Mouse (Mus musculus) heart, adult 2 months (tissue): ENCODE measurements around the gene Map4k2. TPM values are rescaled to one million over a fixed set of nuclear protein-coding genes. Genes with fewer than 3 reads are reported as not detected.

Experiments
- DNase-seq, 2 experiments: peaks; one replicate each; pipeline ENCODE4 v3.0.0; 2021
- H3K27ac ChIP-seq: fragments of 200-600 bp; 2 replicates; pipeline ENCODE4 v1.8.1; 2022
- H3K27me3 ChIP-seq: fragments of 200-500 bp; 2 replicates; pipeline ENCODE4 v1.6.1; 2012; ENCODE audit warnings: mild to moderate bottlenecking, low read length, inconsistent platforms, mixed read lengths; ENCODE audit not compliant: control insufficient read depth, insufficient read depth
- H3K36me3 ChIP-seq: fragments of 200-500 bp; 2 replicates; pipeline ENCODE4 v1.6.1; 2012; ENCODE audit warnings: low read length, inconsistent platforms; ENCODE audit not compliant: control insufficient read depth, insufficient read depth
- H3K4me1 ChIP-seq: fragments of 200-500 bp; 2 replicates; pipeline ENCODE4 v1.6.1; 2011; ENCODE audit warnings: low read length; ENCODE audit not compliant: control insufficient read depth, insufficient read depth
- H3K4me3 ChIP-seq: fragments of 200-600 bp; 2 replicates; pipeline ENCODE4 v1.8.1; 2022
- H3K79me2 ChIP-seq: fragments of 200-500 bp; replicated peaks from 2 replicates; pipeline ENCODE4 v1.6.1; 2012; ENCODE audit warnings: mild to moderate bottlenecking, inconsistent platforms, low read length, moderate library complexity, mixed read lengths; ENCODE audit not compliant: control insufficient read depth, insufficient read depth
- H3K9ac ChIP-seq: fragments of 200-500 bp; 2 replicates; pipeline ENCODE4 v1.6.1; 2012; ENCODE audit warnings: low read depth, mild to moderate bottlenecking, control low read depth, inconsistent platforms, low read length, mixed read lengths
- CTCF ChIP-seq: fragments of 200-600 bp; IDR thresholded peaks from 2 replicates; pipeline ENCODE4 v1.8.1; 2022; ENCODE audit warnings: antibody characterized with exemption, mild to moderate bottlenecking, moderate library complexity
- EP300 ChIP-seq: fragments of 200-500 bp; IDR thresholded peaks from 2 replicates; pipeline ENCODE4 v1.6.1; 2011; ENCODE audit warnings: low read depth, low read length, control low read depth; ENCODE audit not compliant: insufficient read depth
- POLR2A ChIP-seq: fragments of 200-500 bp; IDR thresholded peaks from 2 replicates; pipeline ENCODE4 v1.6.1; 2011; ENCODE audit warnings: mild to moderate bottlenecking, low read depth, low read length, control low read depth; ENCODE audit not compliant: insufficient read depth
- WGBS: fragments of 180-500 bp; shearing (Covaris S2); methylation state at CpG from one replicate; pipeline ENCODE4 v1.1.7; 2018; 5-methylcytosine and 5-hydroxymethylcytosine counted together
- intact Hi-C: fragments of 180-260 bp; cut with DNase I; formaldehyde crosslinking; loops from one replicate; pipeline ENCODE4 v1.15.1; 2025
- polyA plus RNA-seq: library from polyadenylated mRNA; depleted of rRNA; stranded (reverse); fragments of >200 nt; gene quantifications from 2 replicates; pipeline ENCODE4 v1.2.3, GENCODE M21; 2012
- total RNA-seq, 2 experiments: library from RNA; stranded (reverse); gene quantifications; 2 replicates each; pipeline ENCODE4 v1.2.3; 2021

The Map4k2 gene
- total and polyA plus RNA-seq, 3 experiments: 36.1 to 88.9 (median 38.4) TPM

DNA sequence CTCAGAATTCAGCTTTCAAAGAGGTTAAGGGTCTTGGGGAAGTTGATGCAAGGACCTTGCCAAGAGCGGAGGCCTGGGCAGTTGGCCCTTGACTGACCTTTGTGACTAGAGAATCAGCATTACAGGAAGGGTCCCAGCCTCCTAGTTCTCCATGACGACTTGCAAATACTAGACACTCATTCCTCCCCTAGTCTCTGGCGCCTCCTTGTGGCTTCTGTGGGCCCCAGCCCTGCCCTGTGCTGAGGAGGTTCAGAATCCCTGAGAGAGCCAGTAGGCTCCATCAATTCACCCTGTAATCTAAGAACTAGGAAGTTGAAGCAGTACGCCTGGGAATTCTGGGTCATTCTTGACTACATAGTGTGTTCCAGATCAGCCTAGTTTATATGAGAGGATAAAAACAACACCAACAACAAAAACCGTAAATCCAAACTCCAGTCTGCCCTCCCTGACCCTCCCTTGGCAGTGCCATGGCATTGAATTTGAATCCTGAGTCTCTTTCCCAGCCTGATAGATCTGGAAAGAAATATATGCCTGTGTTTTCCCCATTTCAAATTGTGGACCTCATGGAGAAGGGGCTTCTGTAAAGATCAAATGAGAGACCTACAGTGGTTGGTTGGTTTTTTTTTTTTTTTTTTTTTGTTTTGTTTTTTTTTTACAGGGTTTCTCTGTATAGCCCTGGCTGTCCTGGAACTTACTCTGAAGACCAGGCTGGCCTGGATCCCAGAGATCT is 36.0 kb upstream of the Map4k2 start:
- peak overlapping the region; percentile 97 for H3K27ac ChIP-seq
- WGBS: 15% methylated on average over 5 of the region's 5 CpGs
- H3K27me3 ChIP-seq: no peaks in the 10 kb centered on the region
- H3K9ac ChIP-seq: no peak overlapping the region
- H3K36me3 ChIP-seq: peaks cover 12% of the 10 kb centered on the region
- H3K4me3 ChIP-seq: no peak overlapping the region
- TF ChIP-seq CTCF: no peak
- TF ChIP-seq EP300: peak; percentile 99
- 0 out of 2 replicates have a peak, but pooled peaks have one; percentile 9 for TF ChIP-seq POLR2A
- no peaks in the 10 kb centered on the region for H3K79me2 ChIP-seq
- intact Hi-C loops: loop anchor here (1.0 kb wide), 1 partner anchor 37 kb away; no protein-coding TSS in a partner anchor
- peaks cover 28% of the 10 kb centered on the region for H3K4me1 ChIP-seq
- DNase-seq: peak; percentile 89 to 93

DNA sequence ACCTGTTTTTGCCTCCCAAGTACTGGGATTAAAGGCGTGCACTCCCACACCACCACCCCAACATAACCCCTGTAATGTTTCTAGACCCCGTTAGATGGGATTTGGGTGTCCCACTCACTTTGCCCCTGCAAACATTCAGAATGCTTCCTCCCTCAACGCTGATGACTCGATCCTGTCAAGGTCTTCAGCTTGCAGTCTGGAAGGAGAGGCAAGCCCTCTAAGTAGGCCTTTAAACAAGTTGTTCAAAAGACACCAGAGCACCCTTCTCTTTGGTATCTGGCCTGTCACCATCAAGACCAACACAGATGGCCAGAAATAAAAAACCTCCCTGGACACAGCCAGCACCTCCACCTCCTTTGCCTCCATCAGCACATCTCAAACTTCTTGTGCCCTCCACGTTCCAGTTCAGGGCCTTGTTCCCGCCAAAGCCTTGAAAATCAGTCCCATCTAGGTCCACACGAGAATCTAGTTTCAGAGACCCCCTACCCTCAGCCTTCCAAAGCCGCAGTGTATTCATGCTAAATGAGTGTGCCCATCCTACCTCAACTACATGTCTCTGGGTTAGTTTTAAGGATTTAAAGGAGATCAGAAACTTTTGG is 35.3 kb upstream of the Map4k2 start:
- no peak for TF ChIP-seq POLR2A
- no peak for TF ChIP-seq CTCF
- TF ChIP-seq EP300: no peak
- DNase-seq: no peak
- 63% methylated on average over 8 of the region's 8 CpGs for WGBS
- H3K36me3 ChIP-seq: peaks cover 12% of the 10 kb centered on the region
- H3K9ac ChIP-seq: no peak overlapping the region
- intact Hi-C loops: no loop called here
- peaks cover 25% of the 10 kb centered on the region for H3K4me1 ChIP-seq
- peak overlapping the region; percentile 77 for H3K4me3 ChIP-seq
- H3K27ac ChIP-seq: peak overlapping the region; percentile 92
- H3K27me3 ChIP-seq: no peaks in the 10 kb centered on the region
- H3K79me2 ChIP-seq: no peaks in the 10 kb centered on the region

DNA sequence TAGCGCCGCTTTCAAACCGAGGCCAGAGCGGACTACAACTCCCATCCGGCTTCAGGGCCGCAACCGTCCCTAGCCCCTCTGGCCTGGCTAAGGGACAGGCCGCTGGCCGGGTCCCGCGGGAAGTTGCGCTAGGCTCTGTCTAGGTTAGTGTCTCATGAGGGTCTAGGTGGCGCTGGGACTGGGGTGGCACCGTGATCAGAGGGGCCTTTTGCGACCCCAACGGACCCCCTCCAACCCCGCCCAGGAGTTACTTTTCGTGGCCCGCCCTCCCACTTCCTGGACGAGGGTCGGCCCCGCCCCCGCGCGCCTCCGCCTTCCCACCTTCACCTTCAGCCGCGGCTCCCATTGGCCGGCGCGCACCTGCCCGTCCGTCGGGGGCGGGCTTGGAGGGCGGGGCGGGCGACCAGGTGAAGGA is 34.8 kb upstream of the Map4k2 start, which contains the start of gene Cdc42bpg:
TSS of gene Cdc42bpg (plus strand) at position 320 of the 415 bp plus-strand sequence.
- TF ChIP-seq CTCF (no peak), POLR2A (no peak), EP300 (no peak)
- intact Hi-C loops: no loop called here
- Histone ChIP-seq H3K79me2 (no peaks in the 10 kb centered on the region), H3K9ac (peak within 1 kb of the TSS; percentile 81), H3K36me3 (peaks cover 9% of the 10 kb centered on the region), H3K27me3 (no peaks in the 10 kb centered on the region), H3K27ac (peak within 1 kb of the TSS; percentile 92), H3K4me3 (peak within 1 kb of the TSS; percentile 77), H3K4me1 (peaks cover 20% of the 10 kb centered on the region)
- 7% methylated on average over 26 of the region's 38 CpGs for WGBS
- peak; percentile 92 for DNase-seq

DNA sequence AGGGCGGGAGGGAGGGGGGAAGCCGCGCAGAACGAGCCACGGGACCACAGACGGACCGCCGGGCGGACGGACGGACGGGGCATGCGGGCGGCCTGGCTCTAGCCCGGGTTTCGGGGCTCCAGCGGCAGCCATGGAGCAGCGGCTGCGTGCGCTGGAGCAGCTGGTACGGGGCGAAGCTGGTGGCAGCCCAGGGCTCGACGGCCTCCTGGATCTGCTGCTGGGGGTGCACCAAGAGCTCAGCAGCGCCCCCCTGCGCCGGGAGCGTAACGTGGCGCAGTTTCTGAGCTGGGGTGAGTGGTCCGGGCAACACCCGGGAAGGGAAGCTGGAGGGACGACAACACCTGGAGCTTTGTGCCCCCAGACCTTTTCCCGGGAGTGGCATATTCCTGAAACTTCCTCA is 34.3 kb upstream of the Map4k2 start:
- intact Hi-C loops: no loop called here
- Histone ChIP-seq H3K79me2 (no peaks in the 10 kb centered on the region), H3K27ac (peak overlapping the region; percentile 92), H3K4me1 (peaks cover 17% of the 10 kb centered on the region), H3K9ac (peak overlapping the region; percentile 81), H3K27me3 (no peaks in the 10 kb centered on the region), H3K36me3 (peaks cover 6% of the 10 kb centered on the region), H3K4me3 (peak overlapping the region; percentile 77)
- under 1% methylated on average over 34 of the region's 34 CpGs for WGBS
- DNase-seq: peak; percentile 82 to 85
- TF ChIP-seq CTCF (peak; percentile 96), POLR2A (no peak), EP300 (no peak)

DNA sequence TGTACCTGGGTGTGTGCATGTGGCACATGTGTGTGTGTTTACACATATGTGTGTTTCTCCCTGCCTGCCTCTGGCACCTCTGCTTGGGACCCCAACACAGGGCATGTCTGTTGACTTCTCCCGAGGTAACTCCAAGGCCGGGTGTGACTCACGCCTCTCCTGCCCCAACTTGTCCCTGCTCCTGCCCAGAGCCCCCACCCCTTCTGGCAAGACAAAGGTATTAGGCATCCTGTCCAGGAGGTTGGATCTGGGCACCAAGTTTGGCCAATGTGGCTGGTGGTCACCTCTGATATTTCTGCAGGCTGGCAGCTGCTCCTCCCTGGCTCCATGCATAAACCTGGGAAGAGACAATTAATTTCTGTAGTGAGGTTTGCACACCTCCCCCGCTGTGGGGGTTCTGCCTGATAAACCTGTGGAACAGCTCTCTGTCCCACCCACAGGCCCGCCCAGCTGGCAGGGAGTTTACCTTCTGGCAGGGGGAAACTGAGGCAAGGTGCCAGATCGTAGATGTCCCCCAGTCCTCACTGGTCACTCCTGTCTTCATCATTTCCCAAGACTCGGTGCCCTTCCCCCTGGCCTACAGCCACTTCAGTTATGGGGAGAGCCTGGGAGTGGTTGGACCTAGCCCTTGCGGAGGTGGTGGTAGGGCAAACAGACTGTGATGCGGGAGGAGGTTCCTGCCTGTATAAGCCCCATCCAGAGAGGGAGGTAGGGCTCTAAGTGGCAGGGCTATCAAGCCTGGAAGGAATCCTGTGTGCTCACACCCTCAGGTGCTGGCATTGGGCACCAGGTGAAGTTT is 33.0 kb upstream of the Map4k2 start:
- no peak overlapping the region for H3K27ac ChIP-seq
- no peak for DNase-seq
- H3K4me1 ChIP-seq: peaks cover 10% of the 10 kb centered on the region
- no peaks in the 10 kb centered on the region for H3K27me3 ChIP-seq
- intact Hi-C loops: loop anchor here (1.0 kb wide), 1 partner anchor 23 kb away; no protein-coding TSS in a partner anchor
- no peaks in the 10 kb centered on the region for H3K79me2 ChIP-seq
- TF ChIP-seq CTCF (no peak), POLR2A (no peak), EP300 (no peak)
- no peak overlapping the region for H3K9ac ChIP-seq
- H3K4me3 ChIP-seq: no peak overlapping the region
- H3K36me3 ChIP-seq: no peaks in the 10 kb centered on the region
- 88% methylated on average over 9 of the region's 9 CpGs for WGBS
